Mouse (Mus musculus) hindbrain, postnatal 0 days (tissue): ENCODE results near the gene Mup11. TPM values are rescaled to one million over a fixed set of nuclear protein-coding genes. Genes with fewer than 3 reads are reported as not detected.
"Not testable (repeated sequence)": the region's sequence is repeated elsewhere in the genome, so short reads cannot be mapped to it uniquely, and the experiment has no call there.

Experiments
- ATAC-seq: fragments of 200-750 bp; cut with Nextera tagmentation; 2 replicates; pipeline ENCODE4 v1.8.0; 2017; ENCODE audit warnings: mild to moderate bottlenecking, moderate TSS enrichment, moderate library complexity
- DNase-seq: peaks from one replicate; pipeline ENCODE4 v3.0.0-alpha.2; 2015; ENCODE audit warnings: low spot score
- H3K27ac ChIP-seq: fragments of 300-500 bp; sonication (generic); 2 replicates; pipeline ENCODE4 v1.5.1; 2014; ENCODE audit warnings: mild to moderate bottlenecking
- H3K27me3 ChIP-seq: fragments of 300-500 bp; sonication (generic); 2 replicates; pipeline ENCODE4 v1.6.1; 2014; ENCODE audit warnings: low read length, mixed read lengths; ENCODE audit not compliant: insufficient read depth
- H3K36me3 ChIP-seq: fragments of 300-500 bp; sonication (generic); 2 replicates; pipeline ENCODE4 v1.6.1; 2014; ENCODE audit warnings: low read length, mixed read lengths; ENCODE audit not compliant: insufficient read depth
- H3K4me1 ChIP-seq: fragments of 300-500 bp; sonication (generic); 2 replicates; pipeline ENCODE4 v1.6.1; 2014; ENCODE audit warnings: antibody characterized with exemption, low read length, mixed read lengths; ENCODE audit not compliant: insufficient read depth
- H3K4me2 ChIP-seq: fragments of 300-500 bp; sonication (generic); 2 replicates; pipeline ENCODE4 v1.6.1; 2014; ENCODE audit warnings: low read depth, mild to moderate bottlenecking, low read length, moderate library complexity, mixed read lengths
- H3K4me3 ChIP-seq: fragments of 300-500 bp; sonication (generic); 2 replicates; pipeline ENCODE4 v1.5.1; 2014; ENCODE audit warnings: low read length
- H3K9ac ChIP-seq: fragments of 300-500 bp; sonication (generic); replicated peaks from 2 replicates; pipeline ENCODE4 v1.6.1; 2014; ENCODE audit warnings: mild to moderate bottlenecking, low read length, moderate library complexity, mixed read lengths
- H3K9me3 ChIP-seq: fragments of 300-500 bp; sonication (generic); 2 replicates; pipeline ENCODE4 v1.6.1; 2016; ENCODE audit warnings: low read length, mixed read lengths
- WGBS: fragments of 180-500 bp; shearing (Covaris S2); extraction: QIAGEN DNeasy Blood & Tissue Kit; methylation state at CpG from one replicate; pipeline ENCODE4 v1.1.7; 2014; 5-methylcytosine and 5-hydroxymethylcytosine counted together
- polyA plus RNA-seq: library from polyadenylated mRNA; unstranded; fragments of >200 nt; fragmentation: Nextera tagmentation; extraction: Ambion mirVana; gene quantifications from 2 replicates; pipeline ENCODE4 v1.2.1, GENCODE M21; 2015
- total RNA-seq: library from RNA; depleted of rRNA; stranded (reverse); fragments of >200 nt; gene quantifications from 2 replicates; pipeline ENCODE4 v1.2.3, GENCODE M21; 2014; rRNA removed

Gene Mup11
- total RNA-seq (not detected in 2 replicates), polyA plus RNA-seq (not detected in 2 replicates)

GRCm38 (mm10) chr4:60662311-60662710 is at the start of gene Mup11:
TSS of gene Mup11 (minus strand) at chr4:60662411.
- not testable (repeated sequence) for H3K27ac ChIP-seq, H3K4me3 ChIP-seq, H3K36me3 ChIP-seq, H3K9me3 ChIP-seq, ATAC-seq, H3K4me2 ChIP-seq, DNase-seq, H3K4me1 ChIP-seq, H3K9ac ChIP-seq, H3K27me3 ChIP-seq
- WGBS = 72% methylated on average over 3 of the region's 5 CpGs

Other genes with a start within 250 kb of the Mup11 start
- not detected in 2 replicates for gene Mup9, start 240.5 kb downstream of the Mup11 start, total RNA-seq
- not detected in 2 replicates for gene Mup9, start 240.5 kb downstream of the Mup11 start, polyA plus RNA-seq
- gene Mup1, start 160.5 kb downstream of the Mup11 start, total RNA-seq = not detected in 2 replicates
- gene Mup1, start 160.5 kb downstream of the Mup11 start, polyA plus RNA-seq = not detected in 2 replicates
- gene Mup10, start 80.2 kb downstream of the Mup11 start, total RNA-seq = not detected in 2 replicates
- gene Mup10, start 80.2 kb downstream of the Mup11 start, polyA plus RNA-seq = not detected in 2 replicates
- gene Mup12, start 78.9 kb upstream of the Mup11 start, total RNA-seq = not detected in 2 replicates
- not detected in 2 replicates for gene Mup12, start 78.9 kb upstream of the Mup11 start, polyA plus RNA-seq
- not detected in 2 replicates for gene Mup22, start 159.1 kb upstream of the Mup11 start, total RNA-seq
- gene Mup22, start 159.1 kb upstream of the Mup11 start, polyA plus RNA-seq = not detected in 2 replicates